Mouse (Mus musculus): ENCODE results near the gene Plxna2.

Gene Plxna2

GRCm38 (mm10) chr1:194641601-194642301 is 23.7 kb downstream of the Plxna2 start:
- in situ Hi-C loops (cut with MboI; ENCODE audit: low pct_unique_long_range_greater_than_20kb in 1 of 2, low sequenced_read_pairs in 2 of 2, unreplicated experiment in 1 of 2) = loop anchor here in 1 of 2 experiments (25.0 kb wide), 1 partner anchor 321 kb away; no protein-coding TSS in a partner anchor

GRCm38 (mm10) chr1:194642302-194642787 is 24.3 kb downstream of the Plxna2 start:
- in situ Hi-C loops (cut with MboI; ENCODE audit: low pct_unique_long_range_greater_than_20kb in 1 of 2, low sequenced_read_pairs in 2 of 2, unreplicated experiment in 1 of 2) = loop anchor here in 1 of 2 experiments (25.0 kb wide), 1 partner anchor 320 kb away; no protein-coding TSS in a partner anchor

GRCm38 (mm10) chr1:194643930-194644329 is 25.9 kb downstream of the Plxna2 start:
- in situ Hi-C loops (cut with MboI; ENCODE audit: low pct_unique_long_range_greater_than_20kb in 1 of 2, low sequenced_read_pairs in 2 of 2, unreplicated experiment in 1 of 2) = loop anchor here in 1 of 2 experiments (25.0 kb wide), 1 partner anchor 318 kb away; no protein-coding TSS in a partner anchor

GRCm38 (mm10) chr1:194645898-194646297 is 27.9 kb downstream of the Plxna2 start:
- in situ Hi-C loops (cut with MboI; ENCODE audit: low pct_unique_long_range_greater_than_20kb in 1 of 2, low sequenced_read_pairs in 2 of 2, unreplicated experiment in 1 of 2) = loop anchor here in 1 of 2 experiments (25.0 kb wide), 1 partner anchor 316 kb away; no protein-coding TSS in a partner anchor

- in situ Hi-C loops (cut with MboI; ENCODE audit: low pct_unique_long_range_greater_than_20kb in 1 of 2, low sequenced_read_pairs in 2 of 2, unreplicated experiment in 1 of 2) = no loop called here
These were observed 32.1 kb downstream of the Plxna2 start for GRCm38 (mm10) chr1:194650076-194650475.

- in situ Hi-C loops (cut with MboI; ENCODE audit: low pct_unique_long_range_greater_than_20kb in 1 of 2, low sequenced_read_pairs in 2 of 2, unreplicated experiment in 1 of 2) = no loop called here
These were observed 32.5 kb downstream of the Plxna2 start for GRCm38 (mm10) chr1:194650566-194650965.

- in situ Hi-C loops (cut with MboI; ENCODE audit: low pct_unique_long_range_greater_than_20kb in 1 of 2, low sequenced_read_pairs in 2 of 2, unreplicated experiment in 1 of 2) = no loop called here
These were observed 34.0 kb downstream of the Plxna2 start for GRCm38 (mm10) chr1:194651987-194652386.

GRCm38 (mm10) chr1:194658459-194659160 is 40.6 kb downstream of the Plxna2 start:
- in situ Hi-C loops (cut with MboI; ENCODE audit: low pct_unique_long_range_greater_than_20kb in 1 of 2, low sequenced_read_pairs in 2 of 2, unreplicated experiment in 1 of 2) = no loop called here

- in situ Hi-C loops (cut with MboI; ENCODE audit: low pct_unique_long_range_greater_than_20kb in 1 of 2, low sequenced_read_pairs in 2 of 2, unreplicated experiment in 1 of 2) = no loop called here
These were observed 42.6 kb downstream of the Plxna2 start for GRCm38 (mm10) chr1:194660426-194661119.

- in situ Hi-C loops (cut with MboI; ENCODE audit: low pct_unique_long_range_greater_than_20kb in 1 of 2, low sequenced_read_pairs in 2 of 2, unreplicated experiment in 1 of 2) = no loop called here
These were observed 45.0 kb downstream of the Plxna2 start for GRCm38 (mm10) chr1:194663021-194663420.

- in situ Hi-C loops (cut with MboI; ENCODE audit: low pct_unique_long_range_greater_than_20kb in 1 of 2, low sequenced_read_pairs in 2 of 2, unreplicated experiment in 1 of 2) = no loop called here
These were observed 47.7 kb downstream of the Plxna2 start for GRCm38 (mm10) chr1:194665715-194666114.

GRCm38 (mm10) chr1:194671783-194672524 is 53.9 kb downstream of the Plxna2 start:
- in situ Hi-C loops (cut with MboI; ENCODE audit: low pct_unique_long_range_greater_than_20kb in 1 of 2, low sequenced_read_pairs in 2 of 2, unreplicated experiment in 1 of 2) = no loop called here

GRCm38 (mm10) chr1:194672525-194672894 is 54.5 kb downstream of the Plxna2 start:
- in situ Hi-C loops (cut with MboI; ENCODE audit: low pct_unique_long_range_greater_than_20kb in 1 of 2, low sequenced_read_pairs in 2 of 2, unreplicated experiment in 1 of 2) = no loop called here

GRCm38 (mm10) chr1:194673229-194673628 is 55.2 kb downstream of the Plxna2 start:
- in situ Hi-C loops (cut with MboI; ENCODE audit: low pct_unique_long_range_greater_than_20kb in 1 of 2, low sequenced_read_pairs in 2 of 2, unreplicated experiment in 1 of 2) = no loop called here

- in situ Hi-C loops (cut with MboI; ENCODE audit: low pct_unique_long_range_greater_than_20kb in 1 of 2, low sequenced_read_pairs in 2 of 2, unreplicated experiment in 1 of 2) = no loop called here
These were observed 57.3 kb downstream of the Plxna2 start for GRCm38 (mm10) chr1:194675106-194675890.

- in situ Hi-C loops (cut with MboI; ENCODE audit: low pct_unique_long_range_greater_than_20kb in 1 of 2, low sequenced_read_pairs in 2 of 2, unreplicated experiment in 1 of 2) = no loop called here
These were observed 57.8 kb downstream of the Plxna2 start for GRCm38 (mm10) chr1:194675891-194676200.

- in situ Hi-C loops (cut with MboI; ENCODE audit: low pct_unique_long_range_greater_than_20kb in 1 of 2, low sequenced_read_pairs in 2 of 2, unreplicated experiment in 1 of 2) = no loop called here
These were observed 59.9 kb downstream of the Plxna2 start for GRCm38 (mm10) chr1:194677878-194678277.

- in situ Hi-C loops (cut with MboI; ENCODE audit: low pct_unique_long_range_greater_than_20kb in 1 of 2, low sequenced_read_pairs in 2 of 2, unreplicated experiment in 1 of 2) = no loop called here
These were observed 61.1 kb downstream of the Plxna2 start for GRCm38 (mm10) chr1:194679147-194679546.
